Comparison of ENCODE assay signal across 8 mouse cellular contexts in genomic region chr2:71652261-71652801, GRCm38 (mm10).
DNase-seq lines count a peak whose midpoint lies in the region; ATAC-seq lines count a peak whose summit lies in the region.

No protein-coding gene starts in this region.

- 0 out of 2 replicates have a peak overlapping the region, but pooled peaks have one; percentile 21 for H3K9ac ChIP-seq in heart, embryonic 13.5 days

- H3K4me3 ChIP-seq in heart, embryonic 13.5 days: peak overlapping the region; percentile 19; the same call in 1 of the 2 replicates

- H3K27me3 ChIP-seq in heart, embryonic 13.5 days (replicated peaks): no peaks in the 10 kb centered on the region

- no peaks in the 10 kb centered on the region for H3K36me3 ChIP-seq in heart, embryonic 13.5 days

- H3K27ac ChIP-seq in heart, embryonic 13.5 days (replicated peaks): 0 out of 2 replicates have a peak overlapping the region, but pooled peaks have one; percentile 9

- intact Hi-C loops in gastrocnemius, postnatal 14 days (cut with DNase I; ENCODE audit: low total_unique reads): no loop called here

- 11% methylated on average over 9 of the region's 9 CpGs for whole genome bisulfite sequencing in heart, embryonic 13.5 days

- H3K4me1 ChIP-seq in heart, embryonic 13.5 days: peaks cover 21% of the 10 kb centered on the region

- peak; percentile 21 for DNase-seq in gastrocnemius, postnatal 25 days
- DNase-seq in gastrocnemius, postnatal 14 days: no peak
- DNase-seq in embryo, embryonic 11 days: peak; percentile 73
- DNase-seq in layer of hippocampus, adult 18-20 months (ENCODE audit: low spot score in 2 of 2): peak; percentile 62 to 80
- peak; percentile 70 for DNase-seq in lung, postnatal 10 days
- peak; percentile 44 for DNase-seq in right cerebral cortex, postnatal 4 days
- no peak for DNase-seq in cerebellum, adult 11-12 months

- no peak for ATAC-seq in heart, embryonic 13.5 days (ENCODE audit: extremely low read depth, insufficient number of reproducible peaks, low FRiP score, low TSS enrichment)

- no peaks in the 10 kb centered on the region for H3K9me3 ChIP-seq in heart, embryonic 13.5 days

- H3K4me2 ChIP-seq in heart, embryonic 13.5 days: peak overlapping the region; percentile 47

Comparison
In these comparisons a context has a peak if more than half of its experiments do, and no peak if none do; other contexts are left out.
1. DNase-seq: peak in gastrocnemius, postnatal 25 days (single experiment), embryo, embryonic 11 days (single experiment), layer of hippocampus, adult 18-20 months (2 of 2), lung, postnatal 10 days (single experiment) and right cerebral cortex, postnatal 4 days (single experiment); none in gastrocnemius, postnatal 14 days (single experiment) and cerebellum, adult 11-12 months (single experiment).